Mouse (Mus musculus) liver, embryonic 12.5 days (tissue): Measurements from ENCODE around the gene Pcbd1. TPM values are rescaled to one million over a fixed set of nuclear protein-coding genes. Genes with fewer than 3 reads are reported as not detected.

Source experiments
- ATAC-seq: fragments of 200-750 bp; cut with Nextera tagmentation; 2 replicates; pipeline ENCODE4 v1.8.0; 2017; ENCODE audit warnings: moderate number of reproducible peaks, mild to moderate bottlenecking, moderate library complexity
- H3K27ac ChIP-seq: fragments of 300-500 bp; sonication (generic); 2 replicates; pipeline ENCODE4 v1.5.1; 2016; ENCODE audit warnings: mild to moderate bottlenecking
- H3K27me3 ChIP-seq: fragments of 300-500 bp; sonication (generic); replicated peaks from 2 replicates; pipeline ENCODE4 v1.6.1; 2016; ENCODE audit warnings: mild to moderate bottlenecking, moderate library complexity
- H3K36me3 ChIP-seq: fragments of 300-500 bp; sonication (generic); 2 replicates; pipeline ENCODE4 v1.6.1; 2016; ENCODE audit warnings: mild to moderate bottlenecking, moderate library complexity
- H3K4me1 ChIP-seq: fragments of 300-500 bp; sonication (generic); 2 replicates; pipeline ENCODE4 v1.6.1; 2016
- H3K4me2 ChIP-seq: fragments of 300-500 bp; sonication (generic); 2 replicates; pipeline ENCODE4 v1.6.1; 2016; ENCODE audit warnings: mild to moderate bottlenecking, moderate library complexity
- H3K4me3 ChIP-seq: fragments of 300-500 bp; sonication (generic); 2 replicates; pipeline ENCODE4 v1.5.1; 2016; ENCODE audit warnings: mild to moderate bottlenecking, moderate library complexity
- H3K9ac ChIP-seq: fragments of 300-500 bp; sonication (generic); 2 replicates; pipeline ENCODE4 v1.6.1; 2016; ENCODE audit warnings: mild to moderate bottlenecking, moderate library complexity
- H3K9me3 ChIP-seq: fragments of 300-500 bp; sonication (generic); replicated peaks from 2 replicates; pipeline ENCODE4 v1.6.1; 2016; ENCODE audit warnings: mild to moderate bottlenecking, moderate library complexity
- WGBS: fragments of 180-500 bp; shearing (Covaris S2); methylation state at CpG from one replicate; pipeline ENCODE4 v1.1.7; 2016; ENCODE audit not compliant: insufficient replicate concordance; 5-methylcytosine and 5-hydroxymethylcytosine counted together
- polyA plus RNA-seq: library from polyadenylated mRNA; unstranded; fragments of >200 nt; fragmentation: Nextera tagmentation; extraction: Ambion mirVana; gene quantifications from 2 replicates; pipeline ENCODE4 v1.2.1, GENCODE M21; 2016

The Pcbd1 gene
- 123 and 125 TPM in 2 replicates for polyA plus RNA-seq

- Histone ChIP-seq H3K9ac (peak within 1 kb of the TSS; percentile 74), H3K27ac (peak within 1 kb of the TSS; percentile 81), H3K4me1 (peaks cover 23% of the 10 kb centered on the region), H3K4me2 (peak within 1 kb of the TSS; percentile 89), H3K4me3 (peak within 1 kb of the TSS; percentile 56), H3K9me3 (no peaks in the 10 kb centered on the region), H3K36me3 (no peaks in the 10 kb centered on the region), H3K27me3 (no peaks in the 10 kb centered on the region)
- ATAC-seq: peak; percentile 66
- 6% methylated on average over 33 of the region's 33 CpGs for WGBS
These were observed at the start of gene Pcbd1 for GRCm38 (mm10) chr10:61089170-61090142. Gene Pcbd1 (plus strand): TSS chr10:61089331.

- Histone ChIP-seq H3K4me1 (0 out of 2 replicates have a peak, but pooled peaks cover 5% of the 10 kb centered on the region), H3K9ac (no peak overlapping the region), H3K4me3 (no peak overlapping the region), H3K27ac (peak overlapping the region; percentile 43; the same call in 1 of the 2 replicates), H3K36me3 (no peaks in the 10 kb centered on the region), H3K9me3 (no peaks in the 10 kb centered on the region), H3K27me3 (peaks cover 10% of the 10 kb centered on the region; the same call in 1 of the 2 replicates), H3K4me2 (peak overlapping the region; percentile 13; the same call in 1 of the 2 replicates)
- peak; percentile 85 for ATAC-seq
- 57% methylated on average over 12 of the region's 12 CpGs for WGBS
These were observed 49.5 kb upstream of the Pcbd1 start for GRCm38 (mm10) chr10:61039657-61040056.

- Histone ChIP-seq H3K4me1 (0 out of 2 replicates have a peak, but pooled peaks cover 4% of the 10 kb centered on the region), H3K27me3 (peaks cover 10% of the 10 kb centered on the region; the same call in 1 of the 2 replicates), H3K4me2 (no peak overlapping the region), H3K27ac (no peak overlapping the region), H3K9ac (no peak overlapping the region), H3K9me3 (no peaks in the 10 kb centered on the region), H3K4me3 (no peak overlapping the region), H3K36me3 (no peaks in the 10 kb centered on the region)
- ATAC-seq: 0 out of 2 replicates have a peak, but pooled peaks have one; percentile 54
- 18% methylated on average over 8 of the region's 8 CpGs for WGBS
These were observed 44.0 kb upstream of the Pcbd1 start for GRCm38 (mm10) chr10:61045081-61045480.

- Histone ChIP-seq H3K27ac (no peak overlapping the region), H3K4me1 (no peaks in the 10 kb centered on the region), H3K9ac (no peak overlapping the region), H3K4me3 (no peak overlapping the region), H3K9me3 (peaks cover 6% of the 10 kb centered on the region; the same call in 1 of the 2 replicates), H3K36me3 (no peaks in the 10 kb centered on the region), H3K4me2 (no peak overlapping the region), H3K27me3 (peaks cover 24% of the 10 kb centered on the region)
- 52% methylated on average over 14 of the region's 14 CpGs for WGBS
- ATAC-seq: no peak
These were observed 37.0 kb upstream of the Pcbd1 start for GRCm38 (mm10) chr10:61051993-61052613.

GRCm38 (mm10) chr10:61056661-61057060, 32.5 kb upstream of the Pcbd1 start:
- H3K4me1 ChIP-seq: peaks cover 6% of the 10 kb centered on the region; the same call in 1 of the 2 replicates
- H3K27me3 ChIP-seq: peaks cover 18% of the 10 kb centered on the region
- peaks cover 6% of the 10 kb centered on the region; the same call in 1 of the 2 replicates for H3K9me3 ChIP-seq
- no peak for ATAC-seq
- no peak overlapping the region for H3K27ac ChIP-seq
- no peak overlapping the region for H3K4me2 ChIP-seq
- 82% methylated on average over 7 of the region's 7 CpGs for WGBS
- no peak overlapping the region for H3K4me3 ChIP-seq
- no peaks in the 10 kb centered on the region for H3K36me3 ChIP-seq
- H3K9ac ChIP-seq: no peak overlapping the region

GRCm38 (mm10) chr10:61059101-61059500, 30.0 kb upstream of the Pcbd1 start:
- H3K27ac ChIP-seq: no peak overlapping the region
- H3K36me3 ChIP-seq: no peaks in the 10 kb centered on the region
- H3K4me2 ChIP-seq: no peak overlapping the region
- ATAC-seq: no peak
- WGBS: no CpG with 5 or more reads among the region's 1 CpGs
- H3K9me3 ChIP-seq: peaks cover 6% of the 10 kb centered on the region; the same call in 1 of the 2 replicates
- H3K4me3 ChIP-seq: no peak overlapping the region
- peaks cover 6% of the 10 kb centered on the region; the same call in 1 of the 2 replicates for H3K4me1 ChIP-seq
- H3K9ac ChIP-seq: no peak overlapping the region
- peaks cover 5% of the 10 kb centered on the region; the same call in 1 of the 2 replicates for H3K27me3 ChIP-seq

- WGBS: 44% methylated on average over 6 of the region's 6 CpGs
- ATAC-seq: no peak
These were observed 29.5 kb upstream of the Pcbd1 start for GRCm38 (mm10) chr10:61059543-61060110.

GRCm38 (mm10) chr10:61063271-61063864, 25.8 kb upstream of the Pcbd1 start:
- no peaks in the 10 kb centered on the region for H3K27me3 ChIP-seq
- peaks cover 26% of the 10 kb centered on the region for H3K4me1 ChIP-seq
- ATAC-seq: no peak
- H3K4me2 ChIP-seq: no peak overlapping the region
- no peaks in the 10 kb centered on the region for H3K36me3 ChIP-seq
- no peak overlapping the region for H3K4me3 ChIP-seq
- no peak overlapping the region for H3K9ac ChIP-seq
- H3K27ac ChIP-seq: no peak overlapping the region
- WGBS: 73% methylated on average over 10 of the region's 10 CpGs
- H3K9me3 ChIP-seq: no peaks in the 10 kb centered on the region

More at GRCm38 (mm10) chr10:61059543-61060110, 29.5 kb upstream of the Pcbd1 start:
- peaks cover 11% of the 10 kb centered on the region for H3K4me1 ChIP-seq
- no peaks in the 10 kb centered on the region for H3K27me3 ChIP-seq
- H3K9ac ChIP-seq: no peak overlapping the region
- H3K36me3 ChIP-seq: no peaks in the 10 kb centered on the region
- no peak overlapping the region for H3K4me3 ChIP-seq
- peaks cover 6% of the 10 kb centered on the region; the same call in 1 of the 2 replicates for H3K9me3 ChIP-seq
- H3K27ac ChIP-seq: no peak overlapping the region
- no peak overlapping the region for H3K4me2 ChIP-seq

- H3K27ac ChIP-seq: no peak overlapping the region
- H3K4me3 ChIP-seq: no peak overlapping the region
- 7% methylated on average over 8 of the region's 8 CpGs for WGBS
- peaks cover 29% of the 10 kb centered on the region for H3K4me1 ChIP-seq
- no peak overlapping the region for H3K9ac ChIP-seq
- H3K36me3 ChIP-seq: no peaks in the 10 kb centered on the region
- 0 out of 2 replicates have a peak, but pooled peaks have one; percentile 33 for ATAC-seq
- H3K9me3 ChIP-seq: no peaks in the 10 kb centered on the region
- peaks cover 11% of the 10 kb centered on the region for H3K27me3 ChIP-seq
- peak overlapping the region; percentile 47 for H3K4me2 ChIP-seq
These were observed 24.5 kb upstream of the Pcbd1 start for GRCm38 (mm10) chr10:61064635-61065034.

GRCm38 (mm10) chr10:61065287-61066005, 23.7 kb upstream of the Pcbd1 start:
- Histone ChIP-seq H3K9ac (no peak overlapping the region), H3K27ac (no peak overlapping the region), H3K36me3 (no peaks in the 10 kb centered on the region), H3K9me3 (no peaks in the 10 kb centered on the region), H3K4me2 (peak overlapping the region; percentile 47), H3K27me3 (peaks cover 16% of the 10 kb centered on the region), H3K4me1 (peaks cover 27% of the 10 kb centered on the region), H3K4me3 (no peak overlapping the region)
- 51% methylated on average over 13 of the region's 13 CpGs for WGBS
- ATAC-seq: peak; percentile 46; the same call in 1 of the 2 replicates
